Mouse (Mus musculus): ENCODE measurements around the gene Mob3c. TPM values are rescaled to one million over a fixed set of nuclear protein-coding genes. Genes with fewer than 3 reads are reported as not detected.

Mob3c gene
- polyA plus RNA-seq, 1 experiment from 2014 or later = 4.9 TPM

Other genes starting within 250 kb of the Mob3c start
- not detected in 2 replicates for gene Cyp4a32, start 227.1 kb upstream of the Mob3c start, polyA plus RNA-seq (2015; fragmentation: Nextera tagmentation; extraction: Ambion mirVana)
- gene Cyp4b1, start 180.4 kb upstream of the Mob3c start, polyA plus RNA-seq (2015; fragmentation: Nextera tagmentation; extraction: Ambion mirVana) = 0.24 TPM in 1 of 2 replicates, not detected in the other
- 23.6 and 23.7 TPM in 2 replicates for gene Efcab14, start 90.3 kb upstream of the Mob3c start, polyA plus RNA-seq (2015; fragmentation: Nextera tagmentation; extraction: Ambion mirVana)
- 0.38 TPM in 1 of 2 replicates, not detected in the other for gene Tex38, start 47.1 kb upstream of the Mob3c start, polyA plus RNA-seq (2015; fragmentation: Nextera tagmentation; extraction: Ambion mirVana)
- 31.1 and 35.8 TPM in 2 replicates for gene Atpaf1, start 43.3 kb upstream of the Mob3c start, polyA plus RNA-seq (2015; fragmentation: Nextera tagmentation; extraction: Ambion mirVana)
- gene Mknk1, start 11.1 kb downstream of the Mob3c start, polyA plus RNA-seq (2015; fragmentation: Nextera tagmentation; extraction: Ambion mirVana) = 21.7 and 23.0 TPM in 2 replicates
- gene Kncn, start 56.3 kb downstream of the Mob3c start, polyA plus RNA-seq (2015; fragmentation: Nextera tagmentation; extraction: Ambion mirVana) = 0.09 TPM in 1 of 2 replicates, not detected in the other
- 0.25 TPM in 1 of 2 replicates, not detected in the other for gene 6430628N08Rik, start 62.6 kb downstream of the Mob3c start, polyA plus RNA-seq (2015; fragmentation: Nextera tagmentation; extraction: Ambion mirVana)
- gene Dmbx1, start 111.8 kb downstream of the Mob3c start, polyA plus RNA-seq (2015; fragmentation: Nextera tagmentation; extraction: Ambion mirVana) = 0.09 and 0.11 TPM in 2 replicates
- gene Faah, start 189.8 kb downstream of the Mob3c start, polyA plus RNA-seq (2015; fragmentation: Nextera tagmentation; extraction: Ambion mirVana) = 4.7 and 5.5 TPM in 2 replicates
- gene Nsun4, start 225.8 kb downstream of the Mob3c start, polyA plus RNA-seq (2015; fragmentation: Nextera tagmentation; extraction: Ambion mirVana) = 13.7 and 15.6 TPM in 2 replicates
- 477 and 508 TPM in 2 replicates for gene Uqcrh, start 247.0 kb downstream of the Mob3c start, polyA plus RNA-seq (2015; fragmentation: Nextera tagmentation; extraction: Ambion mirVana)
- 54.3 and 59.7 TPM in 2 replicates for gene Lrrc41, start 247.2 kb downstream of the Mob3c start, polyA plus RNA-seq (2015; fragmentation: Nextera tagmentation; extraction: Ambion mirVana)

Data from forebrain, embryonic 13.5 days (tissue).